Mouse (Mus musculus): ENCODE results near the gene Agbl2.
A peak's percentile ranks its signal among the peaks of the same experiment; 100 is the strongest.

The Agbl2 gene

GRCm38 (mm10) chr2:90818710-90819109, 36.2 kb downstream of the Agbl2 start:
- DNase-seq, result peak; percentile 18

GRCm38 (mm10) chr2:90820894-90821293, 38.4 kb downstream of the Agbl2 start:
- DNase-seq, result no peak

- peak; percentile 61 for DNase-seq
These were observed 40.5 kb downstream of the Agbl2 start for GRCm38 (mm10) chr2:90822978-90823377.

GRCm38 (mm10) chr2:90823781-90824180, 41.3 kb downstream of the Agbl2 start:
- peak; percentile 98 for DNase-seq

- peak; percentile 56 for DNase-seq
These were observed 42.0 kb downstream of the Agbl2 start for GRCm38 (mm10) chr2:90824528-90824927.

GRCm38 (mm10) chr2:90825515-90826172, 43.1 kb downstream of the Agbl2 start:
- DNase-seq, result peak; percentile 48

GRCm38 (mm10) chr2:90828739-90829138, 46.2 kb downstream of the Agbl2 start:
- peak; percentile 68 for DNase-seq

GRCm38 (mm10) chr2:90833502-90833901, 51.0 kb downstream of the Agbl2 start:
- no peak for DNase-seq

GRCm38 (mm10) chr2:90838621-90839020, 56.1 kb downstream of the Agbl2 start:
- no peak for DNase-seq

GRCm38 (mm10) chr2:90843666-90844065, 61.1 kb downstream of the Agbl2 start:
- peak; percentile 60 for DNase-seq

GRCm38 (mm10) chr2:90844262-90844661, 61.7 kb downstream of the Agbl2 start:
- DNase-seq, result peak; percentile 61

- no peak for DNase-seq
These were observed 62.7 kb downstream of the Agbl2 start for GRCm38 (mm10) chr2:90845234-90845633.

- DNase-seq, result peak; percentile 69
These were observed 63.6 kb downstream of the Agbl2 start for GRCm38 (mm10) chr2:90846171-90846570.

- DNase-seq, result no peak
These were observed 64.0 kb downstream of the Agbl2 start for GRCm38 (mm10) chr2:90846597-90846954.

- DNase-seq, result peak; percentile 98
These were observed 64.6 kb downstream of the Agbl2 start, which contains the start of gene Mtch2 for GRCm38 (mm10) chr2:90846955-90847680. TSS of gene Mtch2 (plus strand) at chr2:90847155.

GRCm38 (mm10) chr2:90847681-90848050, 65.1 kb downstream of the Agbl2 start:
- no peak for DNase-seq

GRCm38 (mm10) chr2:90848331-90848730, 65.8 kb downstream of the Agbl2 start:
- DNase-seq, result peak; percentile 52

GRCm38 (mm10) chr2:90850401-90850800, 67.9 kb downstream of the Agbl2 start:
- DNase-seq, result peak; percentile 91

- DNase-seq, result no peak
These were observed 79.0 kb downstream of the Agbl2 start for GRCm38 (mm10) chr2:90861486-90861885.

GRCm38 (mm10) chr2:90864184-90864583, 81.7 kb downstream of the Agbl2 start:
- DNase-seq, result no peak

GRCm38 (mm10) chr2:90866524-90866923, 84.0 kb downstream of the Agbl2 start:
- DNase-seq, result peak; percentile 89

- no peak for DNase-seq
These were observed 87.6 kb downstream of the Agbl2 start for GRCm38 (mm10) chr2:90870136-90870601.

- DNase-seq, result peak; percentile 72
These were observed 88.8 kb downstream of the Agbl2 start for GRCm38 (mm10) chr2:90871180-90871961.

GRCm38 (mm10) chr2:90874025-90874424, 91.5 kb downstream of the Agbl2 start:
- DNase-seq, result no peak
